Mouse (Mus musculus) natural killer cell, adult 2 months (primary cell): Measurements from ENCODE around the gene Ptgs1.

Experiments used
- DNase-seq, 2 experiments: peaks; one replicate each; pipeline ENCODE4 v3.0.0; 2022; ENCODE audit warnings: low spot score in 2 of 2

The Ptgs1 gene

GRCm38 (mm10) chr2:36214425-36214824 lies 15.8 kb upstream of the Ptgs1 start:
- DNase-seq: no peak

GRCm38 (mm10) chr2:36215203-36215739 lies 15.0 kb upstream of the Ptgs1 start:
- DNase-seq: no peak

- no peak for DNase-seq
Observed at GRCm38 (mm10) chr2:36216546-36216945, 13.7 kb upstream of the Ptgs1 start.

DNA sequence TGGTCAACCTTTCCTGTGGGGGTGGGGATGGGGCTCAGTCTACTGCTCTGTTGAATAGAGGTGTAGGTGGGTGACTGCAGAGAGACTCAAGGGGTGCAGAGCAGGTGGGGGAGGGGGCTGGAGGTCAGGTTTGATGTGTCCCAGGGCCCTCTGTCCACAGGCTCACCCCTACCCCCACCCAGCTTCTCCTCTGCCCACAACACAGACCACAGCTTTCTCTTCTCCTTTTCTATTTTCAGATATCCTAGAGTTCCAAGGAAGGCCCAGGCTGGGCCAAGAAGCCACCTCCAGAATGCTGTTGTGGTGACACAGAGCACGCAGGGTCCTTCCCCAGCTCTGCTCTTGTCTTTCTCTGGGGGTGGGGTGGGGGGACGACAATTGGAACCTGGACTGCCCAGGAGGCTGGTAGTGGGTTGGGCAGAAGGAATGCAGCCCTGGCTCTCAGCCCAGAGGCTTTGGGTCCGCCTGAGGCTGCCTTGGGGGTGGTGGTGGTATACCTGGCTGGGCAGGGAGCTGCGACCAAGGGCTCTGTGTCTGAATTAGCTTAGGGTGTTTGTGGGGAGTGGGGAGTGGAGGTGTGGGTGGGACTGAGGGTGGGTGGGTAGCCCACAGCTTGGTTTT lies 13.2 kb upstream of the Ptgs1 start:
- DNase-seq: no peak

GRCm38 (mm10) chr2:36217692-36218233 lies 12.5 kb upstream of the Ptgs1 start:
- no peak for DNase-seq

- peak; percentile 47 to 61 for DNase-seq
Observed at GRCm38 (mm10) chr2:36220106-36220505, 10.1 kb upstream of the Ptgs1 start.

- DNase-seq: no peak
Observed at GRCm38 (mm10) chr2:36220891-36221290, 9.3 kb upstream of the Ptgs1 start.

- DNase-seq: no peak
Observed at GRCm38 (mm10) chr2:36222168-36222848, 7.9 kb upstream of the Ptgs1 start.

DNA sequence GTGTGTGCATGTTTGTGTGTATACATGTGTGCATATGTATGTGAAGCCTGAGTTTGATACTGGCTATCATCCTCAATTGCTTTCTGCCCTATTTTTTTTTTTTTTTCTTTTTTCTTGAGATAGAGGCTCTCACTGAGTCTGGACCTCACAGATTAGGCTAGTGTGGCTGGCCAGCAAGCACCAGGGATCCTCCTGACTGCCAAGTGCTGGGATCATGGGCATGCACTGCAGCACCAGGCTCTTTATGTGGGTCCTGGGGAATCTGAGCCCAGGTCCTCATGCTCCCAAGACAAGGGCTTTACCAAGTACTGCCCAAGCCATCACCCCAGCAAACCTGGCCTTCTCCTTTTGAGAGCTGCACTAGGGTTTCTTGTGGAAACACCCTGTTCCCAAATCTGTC lies 6.8 kb upstream of the Ptgs1 start:
- DNase-seq: no peak

GRCm38 (mm10) chr2:36224153-36224552 lies 6.1 kb upstream of the Ptgs1 start:
- DNase-seq: no peak

DNA sequence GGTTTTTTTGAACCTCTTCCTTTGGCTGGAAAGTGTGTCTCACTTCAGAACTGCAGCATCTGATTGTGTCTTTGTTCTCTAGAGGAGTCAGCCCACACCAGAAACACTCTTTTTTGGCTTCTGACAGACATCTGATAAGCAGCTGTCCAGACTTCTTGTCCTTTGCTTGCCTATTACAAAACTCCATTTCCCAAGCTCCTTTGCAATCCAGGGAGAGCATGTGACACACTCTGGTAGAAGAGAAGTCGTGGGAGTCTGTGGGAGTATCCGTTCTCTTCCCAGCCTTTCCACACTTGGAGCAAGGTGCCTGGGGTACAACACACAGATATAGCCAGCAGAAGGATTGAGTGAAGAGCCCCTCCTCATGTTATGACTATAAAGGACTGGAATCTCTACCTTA lies 5.6 kb upstream of the Ptgs1 start:
- no peak for DNase-seq

DNA sequence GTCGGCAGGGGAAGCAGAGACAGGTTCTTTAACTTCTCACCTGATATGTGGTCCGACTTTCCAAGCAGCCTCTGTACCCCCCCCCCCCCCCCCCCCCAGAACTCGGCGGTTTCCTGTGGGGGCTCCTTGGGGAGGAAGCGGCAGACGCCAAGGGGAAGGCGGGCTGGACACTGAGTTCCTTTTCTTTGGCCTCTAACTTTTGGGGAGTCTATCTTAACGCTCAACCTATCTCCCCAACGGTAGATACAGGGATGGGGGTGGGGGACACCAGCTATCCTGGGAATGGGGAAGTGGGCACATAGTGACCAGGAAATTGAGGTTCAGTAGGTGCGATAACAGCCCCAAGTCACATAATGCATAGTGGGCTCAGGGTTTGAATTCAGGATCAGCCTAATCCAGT lies 741 bp downstream of the Ptgs1 start:
- no peak for DNase-seq

DNA sequence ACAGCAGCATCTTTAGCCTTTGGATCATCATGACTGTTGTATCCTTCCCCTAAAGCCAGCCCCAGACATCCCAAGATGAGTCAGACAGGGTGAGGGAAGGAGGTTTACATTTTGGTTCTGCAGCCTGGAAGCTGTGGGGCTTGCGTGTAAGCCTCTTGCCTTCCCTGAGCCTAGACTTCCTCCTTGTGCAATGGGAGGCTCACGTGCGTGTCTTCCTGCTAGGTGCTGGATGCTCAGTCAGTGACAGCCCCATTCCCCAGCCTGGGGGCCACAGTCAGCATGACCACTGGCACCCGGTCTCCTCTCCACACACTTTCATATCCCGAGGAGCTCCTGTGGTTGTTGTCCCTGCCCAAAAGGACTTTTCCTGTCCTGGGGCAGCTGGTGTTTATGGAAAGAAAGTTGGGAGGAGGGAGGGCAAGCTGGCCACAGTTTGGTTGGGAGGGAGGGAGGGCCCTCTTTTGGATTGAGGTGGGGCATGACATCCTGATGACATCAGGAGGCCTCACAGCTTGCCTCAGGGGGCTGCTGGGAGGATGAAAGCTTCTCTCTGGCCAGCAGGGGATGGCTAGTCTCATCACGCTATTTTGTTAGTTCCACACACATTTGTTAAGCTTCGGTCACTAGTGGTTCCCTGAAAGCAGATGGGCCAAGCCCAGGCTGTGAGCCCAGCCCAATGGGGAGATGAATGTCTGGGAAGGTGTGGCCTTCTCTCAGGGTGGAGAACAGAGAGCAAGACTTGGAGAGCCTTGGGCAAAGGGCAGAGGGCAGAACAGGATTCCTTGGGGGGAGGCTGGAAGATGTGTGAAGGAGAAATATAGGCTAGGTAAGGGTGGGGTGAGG lies 4.5 kb downstream of the Ptgs1 start:
- DNase-seq: no peak

DNA sequence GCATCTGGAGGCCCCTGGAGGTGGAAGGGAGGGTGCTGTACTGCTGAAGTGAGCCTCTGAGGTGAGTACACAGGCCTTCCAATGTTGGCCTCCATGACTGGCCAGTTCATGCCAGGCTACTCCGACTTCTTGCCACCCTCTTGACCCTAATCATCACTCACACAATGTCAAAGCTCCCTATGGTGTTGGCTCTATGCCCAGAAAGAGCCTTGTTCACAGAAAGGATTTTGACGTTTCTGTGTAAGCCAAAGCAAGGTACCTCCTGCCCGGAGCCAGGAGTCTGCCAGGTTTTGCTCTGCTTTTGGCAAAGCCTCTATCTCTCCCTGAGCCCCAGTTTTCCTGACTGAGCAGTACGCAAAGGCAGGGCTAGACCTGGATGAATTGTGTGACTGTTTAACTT lies 5.7 kb downstream of the Ptgs1 start:
- no peak for DNase-seq

- DNase-seq: no peak
Observed at GRCm38 (mm10) chr2:36236889-36237288, 6.7 kb downstream of the Ptgs1 start.

GRCm38 (mm10) chr2:36237557-36237956 lies 7.3 kb downstream of the Ptgs1 start:
- DNase-seq: no peak

DNA sequence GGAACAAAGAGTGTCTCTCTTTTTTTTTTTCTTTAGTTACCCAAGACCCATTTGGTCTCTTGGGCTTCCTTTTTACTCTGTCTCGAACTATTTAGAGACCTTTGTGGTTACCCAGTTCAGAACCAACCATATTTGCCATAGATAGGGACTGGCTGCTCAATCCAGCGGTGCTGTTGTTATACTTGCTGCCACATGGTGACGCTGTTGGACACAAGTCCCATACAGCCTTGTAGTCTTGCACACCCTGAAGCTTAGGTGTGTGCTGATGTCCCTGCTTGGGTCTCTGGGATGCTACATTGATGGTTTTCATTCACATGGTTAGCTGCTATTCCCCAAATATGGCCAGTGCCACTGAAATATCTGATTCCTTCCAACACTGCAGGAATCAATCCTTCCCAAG lies 8.2 kb downstream of the Ptgs1 start:
- DNase-seq: no peak

DNA sequence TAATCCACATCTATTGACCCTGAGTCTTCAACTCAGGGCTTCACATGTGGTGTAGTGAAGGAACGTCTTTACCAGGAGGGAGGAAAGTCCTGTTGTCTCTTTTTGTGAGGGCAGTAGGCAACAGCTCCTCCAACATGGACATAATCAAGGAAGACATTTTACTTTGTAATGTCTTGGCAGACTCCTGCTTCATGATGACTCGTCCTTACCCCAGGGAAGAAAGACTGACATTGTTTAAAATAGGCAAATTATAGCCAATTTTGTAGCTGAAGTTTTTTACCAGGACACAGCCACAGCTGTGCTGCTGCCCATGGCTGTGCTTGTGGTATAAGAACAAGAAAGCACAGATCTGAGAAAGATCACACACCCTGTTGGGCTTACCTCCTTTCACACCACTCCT lies 8.7 kb downstream of the Ptgs1 start:
- no peak for DNase-seq

DNA sequence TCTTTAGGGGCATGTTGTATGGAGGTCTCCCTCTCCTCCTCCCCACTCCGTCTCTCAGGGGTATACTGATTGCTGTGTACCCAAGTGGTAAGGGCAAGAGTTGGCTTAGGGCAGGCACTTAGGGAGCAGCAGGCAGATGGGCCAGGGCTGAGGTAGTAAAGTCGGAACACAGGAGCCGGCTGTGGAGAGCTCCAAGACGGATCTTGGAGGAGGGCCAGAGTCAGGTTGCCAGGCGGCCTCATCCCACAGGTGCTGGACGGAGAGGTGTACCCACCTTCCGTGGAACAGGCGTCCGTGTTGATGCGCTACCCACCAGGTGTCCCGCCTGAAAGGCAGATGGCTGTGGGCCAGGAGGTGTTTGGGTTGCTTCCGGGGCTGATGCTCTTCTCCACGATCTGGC lies 12.3 kb downstream of the Ptgs1 start:
- DNase-seq: no peak

DNA sequence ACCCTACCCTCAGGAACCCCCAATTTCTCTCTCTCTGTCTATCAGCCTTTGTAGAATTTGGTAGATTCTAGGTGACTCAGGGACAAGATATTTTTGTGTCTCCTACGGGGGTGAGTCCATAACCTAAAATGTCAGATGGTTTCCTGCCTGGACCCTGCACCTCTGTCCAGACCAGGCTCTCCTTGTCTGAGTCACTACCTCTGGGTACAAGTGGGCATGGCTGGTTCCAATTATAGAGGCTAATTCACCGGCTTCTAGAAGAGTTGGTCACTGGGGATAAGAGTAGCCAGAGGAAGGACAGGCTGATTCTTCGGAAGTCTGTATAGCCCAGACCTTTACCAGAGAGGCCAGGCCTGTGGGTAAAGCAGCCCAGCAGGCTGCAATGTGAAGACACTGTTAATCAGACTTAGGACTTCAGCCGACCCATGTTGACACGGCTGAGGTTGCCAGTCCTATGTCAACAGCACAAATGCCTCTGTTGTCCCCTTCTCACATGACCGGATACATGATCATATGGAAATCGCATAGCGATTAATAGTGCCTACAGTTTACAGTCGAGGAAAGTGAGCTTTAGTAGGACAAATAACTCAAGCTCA lies 13.2 kb downstream of the Ptgs1 start:
- DNase-seq: no peak

GRCm38 (mm10) chr2:36243892-36244309 lies 13.7 kb downstream of the Ptgs1 start:
- no peak for DNase-seq

DNA sequence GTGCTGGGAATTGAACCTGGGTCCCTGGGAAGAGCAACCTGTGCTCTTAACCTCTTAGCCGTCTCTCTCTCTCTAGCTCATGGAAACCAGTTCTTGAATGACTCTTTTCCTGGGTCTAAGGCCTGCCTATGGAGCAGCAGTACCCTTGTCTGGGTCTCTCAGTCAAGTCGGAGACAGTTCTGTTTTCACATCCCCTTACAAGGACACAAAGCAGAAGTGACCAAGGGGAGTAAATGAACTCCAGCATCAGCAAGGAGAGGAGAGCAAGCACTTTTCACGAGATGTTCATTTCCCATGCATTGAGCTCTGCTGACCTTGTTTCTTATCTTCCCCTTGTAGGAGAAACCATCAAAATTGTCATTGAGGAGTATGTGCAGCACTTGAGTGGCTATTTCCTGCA lies 14.5 kb downstream of the Ptgs1 start:
- no peak for DNase-seq
